Mouse (Mus musculus) heart, adult 9 months (tissue): ENCODE data around the gene Snapc1.

ENCODE experiments used
- DNase-seq, 2 experiments: peaks; one replicate each; pipeline ENCODE4 v3.0.0; 2022; ENCODE audit warnings: low spot score in 2 of 2

The Snapc1 gene

DNA sequence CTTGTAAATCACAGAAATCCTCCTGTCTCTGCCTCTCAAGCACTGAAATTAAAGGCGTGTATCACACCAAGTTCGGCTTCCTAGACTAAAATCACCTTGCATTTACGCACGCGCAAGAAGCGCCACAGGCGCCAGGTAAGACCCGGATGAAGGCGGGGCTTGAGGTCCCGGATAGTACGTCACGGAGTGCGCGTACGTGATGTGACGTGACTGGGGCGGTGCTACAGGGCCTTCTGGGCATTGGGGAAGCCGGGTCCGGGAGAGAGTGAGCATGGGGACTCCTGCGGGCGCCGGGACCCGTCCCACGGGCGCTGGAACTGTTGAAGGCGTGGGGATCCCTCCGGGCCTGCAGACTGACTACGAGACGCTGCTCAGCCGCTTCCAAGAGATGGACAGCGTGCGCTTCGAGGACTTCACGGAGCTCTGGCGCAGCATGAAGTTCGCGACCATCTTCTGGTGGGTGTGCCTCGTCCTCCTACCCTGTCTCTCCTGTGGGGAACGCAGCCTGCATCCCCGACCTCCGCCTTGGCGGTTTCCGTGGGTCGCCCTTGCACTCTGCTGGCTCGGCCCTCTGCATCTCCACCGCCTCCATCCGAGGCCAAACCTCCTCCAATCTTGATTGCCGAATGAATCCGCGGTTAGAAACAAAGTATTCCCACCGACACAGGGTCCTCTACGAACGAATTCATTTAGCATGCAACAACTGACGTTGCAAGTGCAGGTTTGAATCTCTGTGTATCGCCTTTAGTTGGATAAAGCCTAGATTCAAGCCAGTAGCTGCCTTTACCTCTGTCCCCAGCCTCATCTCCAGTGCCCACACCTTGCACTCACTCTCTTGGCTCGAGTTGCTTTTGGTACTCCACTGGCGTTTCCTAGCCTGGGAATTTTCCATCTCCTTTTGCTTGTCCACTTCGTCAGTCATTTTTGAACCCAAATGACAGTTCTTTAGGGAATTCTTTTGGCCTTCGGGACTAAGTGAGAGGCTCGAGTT, at the start of gene Snapc1:
TSS of gene Snapc1 (plus strand) at position 191 of the 991 bp plus-strand sequence.
- DNase-seq, result peak; percentile 96

DNA sequence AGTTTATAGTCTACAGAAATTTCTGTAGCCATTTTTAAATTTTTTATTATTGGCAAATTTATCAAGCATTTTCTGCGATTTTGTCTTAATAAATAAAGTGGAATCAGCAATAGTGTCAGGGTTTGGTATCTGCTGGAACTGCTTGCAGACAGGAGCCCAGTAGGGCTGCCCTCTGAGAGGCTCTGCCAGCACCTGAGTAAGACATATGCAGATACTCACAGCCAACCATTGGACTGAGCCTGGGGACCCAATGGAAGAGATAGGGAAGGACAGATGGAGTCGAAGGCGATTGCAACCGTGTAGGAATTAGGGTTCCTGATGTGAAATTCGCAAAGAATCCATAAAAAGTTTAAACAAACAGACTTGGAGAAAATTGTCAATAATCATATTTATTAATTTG, 45.8 kb upstream of the Snapc1 start:
- no peak for DNase-seq

DNA sequence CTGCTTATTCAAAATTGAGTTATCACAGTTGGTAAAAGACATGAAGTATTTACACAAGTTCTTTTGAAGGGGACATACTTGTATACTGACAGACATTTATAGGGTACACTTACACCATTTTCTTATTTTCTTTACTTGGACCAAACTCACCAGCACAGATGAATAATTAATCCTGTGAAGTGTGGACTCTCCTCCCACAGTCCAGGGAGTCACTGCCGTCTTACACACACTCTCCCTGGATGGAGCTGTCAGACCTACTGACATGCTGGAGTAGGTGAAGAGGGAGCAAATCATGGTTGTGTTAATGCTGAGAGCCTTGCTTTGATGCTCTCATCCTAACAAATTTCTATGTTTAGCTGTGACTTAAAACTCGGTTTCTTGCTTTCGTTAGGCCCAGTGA, 34.0 kb upstream of the Snapc1 start:
- DNase-seq, result no peak

DNA sequence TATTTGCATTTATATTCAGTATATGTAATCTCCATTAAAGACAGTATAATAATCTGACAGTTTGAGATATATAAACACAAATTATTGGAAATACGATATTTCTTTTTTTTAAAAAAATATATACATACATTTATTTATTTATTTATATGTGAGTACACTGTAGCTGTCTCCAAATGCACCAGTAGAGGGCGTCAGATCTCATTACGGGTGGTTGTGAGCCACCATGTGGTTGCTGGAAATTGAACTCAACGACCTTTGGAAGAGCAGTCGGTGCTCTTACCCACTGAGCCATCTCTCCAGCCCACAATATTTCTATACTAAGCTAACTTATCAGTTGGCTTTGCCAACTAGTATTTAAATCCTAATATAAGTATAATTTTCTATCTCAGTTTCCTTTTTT, 33.0 kb upstream of the Snapc1 start:
- DNase-seq, result no peak

DNA sequence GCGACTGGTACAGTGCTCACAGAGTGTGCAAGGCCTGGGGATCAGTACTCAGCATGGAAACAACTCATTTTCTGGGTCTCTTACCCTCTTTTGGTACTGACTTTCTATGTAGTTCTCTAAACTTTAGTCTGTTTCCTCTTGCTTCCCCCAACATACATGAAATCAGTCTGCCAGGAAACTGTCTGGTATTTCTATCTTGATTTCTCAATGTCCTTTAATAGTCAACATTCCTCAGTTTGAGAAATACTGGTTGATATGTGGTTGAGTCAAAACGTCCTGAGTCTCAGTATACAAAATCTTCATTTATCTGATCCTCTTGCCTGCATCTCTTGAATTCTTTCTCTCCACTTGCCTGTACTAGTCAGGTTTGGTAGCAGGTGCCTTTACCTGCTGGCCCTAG, 29.8 kb upstream of the Snapc1 start:
- DNase-seq, result no peak

DNA sequence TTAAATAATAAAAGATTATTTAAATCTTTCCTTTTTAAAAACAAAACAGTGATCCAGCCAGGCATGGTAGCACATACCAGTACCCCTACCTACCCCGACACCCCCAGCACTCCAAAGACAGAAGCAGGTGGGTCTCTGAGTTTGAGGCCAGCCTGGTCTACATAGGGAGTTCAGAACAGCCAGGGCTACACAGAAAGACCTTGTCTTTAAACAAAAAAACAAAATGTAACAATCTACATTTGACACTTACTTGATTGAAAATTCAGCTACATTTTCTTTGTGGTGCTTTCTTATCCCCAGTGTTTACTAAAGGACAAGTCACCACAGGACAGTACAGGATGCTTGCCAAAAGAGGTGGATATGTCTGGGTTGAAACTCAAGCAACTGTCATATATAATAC, 26.9 kb upstream of the Snapc1 start, which contains the start of gene Gm49321:
TSS of gene Gm49321 (plus strand) at position 301 of the 400 bp plus-strand sequence.
- no peak for DNase-seq

DNA sequence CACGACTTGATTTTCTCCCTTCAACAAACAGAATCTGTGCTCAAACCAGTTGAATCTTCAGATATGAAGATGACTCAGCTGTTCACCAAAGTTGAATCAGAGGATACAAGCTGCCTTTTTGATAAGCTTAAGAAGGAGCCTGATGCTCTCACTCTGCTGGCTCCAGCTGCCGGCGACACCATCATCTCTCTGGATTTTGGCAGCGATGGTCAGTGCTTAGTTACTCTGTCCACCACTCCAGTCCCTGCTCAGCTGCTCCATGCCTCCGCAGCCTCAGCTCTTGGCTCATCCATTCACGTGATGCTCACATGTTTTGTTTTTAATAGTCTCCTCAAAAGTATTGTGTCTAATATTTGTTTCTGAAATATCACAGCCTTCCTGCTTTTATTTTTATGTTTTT, 24.7 kb upstream of the Snapc1 start:
- peak; percentile 18 to 39 for DNase-seq

DNA sequence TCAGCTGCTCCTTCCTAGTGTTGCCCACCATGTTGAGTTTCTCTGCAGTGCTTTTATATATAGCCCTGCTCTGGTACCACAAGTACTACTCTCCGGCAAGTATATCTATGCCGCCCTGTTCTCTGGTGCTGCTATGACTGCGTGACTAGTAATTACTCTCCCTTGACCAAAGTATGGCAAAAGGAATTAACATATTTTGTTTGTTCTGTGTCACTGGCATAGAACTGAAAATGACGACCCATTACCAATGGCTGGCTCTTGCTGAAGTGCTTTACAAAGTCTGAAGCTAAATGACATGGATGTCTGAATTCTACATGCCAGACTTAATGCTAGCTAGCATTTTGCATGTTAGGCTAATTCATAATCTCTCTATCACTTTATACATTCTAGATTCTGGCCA, 15.9 kb upstream of the Snapc1 start:
- DNase-seq, result no peak

DNA sequence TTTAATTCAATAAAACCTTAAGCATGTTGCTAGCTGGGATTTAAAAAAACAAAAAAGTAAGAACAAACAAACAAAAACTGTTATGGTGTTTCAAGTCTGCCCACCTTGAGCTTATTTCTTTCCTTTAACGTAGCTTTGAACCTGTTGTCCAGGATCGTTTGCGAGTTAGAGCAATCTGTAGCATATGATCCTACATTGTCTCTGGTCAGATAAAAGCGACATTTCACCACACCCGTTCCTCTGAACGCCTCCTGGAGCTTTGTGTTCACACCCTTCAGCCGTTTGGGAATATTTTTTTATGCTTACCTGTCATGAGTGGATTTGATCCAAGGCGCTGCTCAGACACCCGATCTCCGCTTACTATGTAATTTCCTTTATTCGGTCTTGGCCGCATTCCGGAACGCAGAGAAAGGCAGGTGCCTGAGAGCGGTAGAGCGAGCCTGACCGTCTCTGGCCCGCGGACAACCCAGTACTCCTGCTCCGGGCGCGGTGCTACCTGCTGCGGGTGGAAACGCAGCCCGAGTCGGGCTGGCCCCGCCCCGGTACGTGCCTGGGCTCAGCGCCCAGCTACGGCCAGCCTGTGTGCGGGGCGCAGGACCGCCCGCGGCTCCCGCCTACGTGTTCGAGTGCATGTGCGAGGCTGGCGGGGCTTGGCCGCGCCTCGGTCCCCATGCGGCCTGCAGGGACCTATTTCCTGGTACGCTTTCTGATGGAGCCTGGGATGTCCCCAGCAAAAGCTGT, 14.8 kb upstream of the Snapc1 start:
- DNase-seq, result peak; percentile 38 to 41

DNA sequence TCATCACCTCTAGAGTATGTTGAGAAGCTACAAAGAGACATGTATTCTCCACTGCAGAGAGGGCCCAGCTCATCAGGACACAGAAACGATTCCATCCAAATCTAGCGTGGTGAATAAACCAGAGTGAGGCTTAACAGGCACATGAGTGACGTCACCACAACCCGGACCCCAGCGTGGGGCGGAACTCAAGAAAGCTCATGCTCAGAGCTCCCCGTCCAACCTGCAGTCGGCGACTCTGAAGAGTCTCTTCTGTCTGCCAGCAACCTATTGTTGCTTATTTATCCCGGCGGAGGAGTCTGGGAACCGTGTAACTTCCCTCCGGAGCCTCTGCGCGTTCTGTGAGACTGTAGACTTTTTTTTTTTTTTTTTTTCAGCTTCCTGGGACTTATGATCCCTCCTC, 11.4 kb upstream of the Snapc1 start:
- DNase-seq, result peak in 1 of 2 experiments; percentile 23

DNA sequence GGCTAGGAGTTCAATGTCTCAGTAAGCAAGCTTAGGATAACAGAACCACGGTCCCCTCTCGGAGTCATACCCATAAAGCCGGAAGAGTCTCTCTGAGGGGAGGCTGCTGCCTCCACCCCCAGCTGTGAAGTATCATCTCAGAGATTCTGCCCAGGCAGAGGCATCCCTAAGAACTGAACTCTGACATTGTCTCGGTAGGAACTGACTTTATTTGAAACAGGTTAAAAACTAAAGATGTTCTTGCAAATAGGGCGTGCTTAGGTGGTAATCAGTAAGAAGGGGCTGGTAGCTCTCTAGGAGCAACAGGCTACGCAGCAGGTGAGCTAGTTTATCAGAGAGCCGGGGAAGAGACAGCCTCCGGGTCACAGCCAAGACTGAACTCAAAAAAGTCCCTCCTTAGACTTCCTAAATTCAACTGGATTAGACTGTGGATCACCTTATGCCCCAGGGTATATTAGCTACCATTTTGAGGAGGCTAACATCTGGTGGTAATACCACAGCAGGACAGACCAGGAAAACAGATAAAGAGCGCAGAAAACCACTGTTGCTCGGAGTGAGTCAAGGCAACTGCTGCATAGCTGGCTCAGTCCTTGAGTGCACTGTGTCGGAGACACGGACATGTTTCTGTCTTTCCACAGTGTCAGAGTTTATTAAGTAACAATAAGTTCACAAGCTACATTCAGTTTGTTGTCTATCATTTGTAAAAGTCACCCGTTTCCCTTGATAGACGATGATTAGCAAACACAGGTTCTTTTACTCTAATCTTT, 10.7 kb upstream of the Snapc1 start:
- no peak for DNase-seq

DNA sequence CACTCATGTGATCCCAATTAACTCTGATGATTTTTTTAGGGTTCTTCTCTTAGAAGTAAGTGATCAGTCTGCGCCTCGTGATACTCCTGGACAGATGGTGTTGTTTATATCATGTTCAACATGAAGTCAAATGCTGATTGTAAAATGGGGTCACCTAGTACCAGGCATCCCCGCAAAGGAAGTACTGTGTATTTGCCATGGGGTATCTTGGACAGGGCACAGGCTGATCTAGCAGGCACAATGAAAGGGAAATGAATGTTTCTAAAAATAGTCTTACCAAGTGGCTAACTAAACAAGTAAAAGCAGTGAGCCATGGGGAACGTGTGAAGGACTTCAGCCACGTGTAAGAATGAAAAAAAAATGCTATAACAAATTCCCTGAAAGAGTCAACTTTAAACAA, 9.5 kb upstream of the Snapc1 start:
- DNase-seq, result no peak

DNA sequence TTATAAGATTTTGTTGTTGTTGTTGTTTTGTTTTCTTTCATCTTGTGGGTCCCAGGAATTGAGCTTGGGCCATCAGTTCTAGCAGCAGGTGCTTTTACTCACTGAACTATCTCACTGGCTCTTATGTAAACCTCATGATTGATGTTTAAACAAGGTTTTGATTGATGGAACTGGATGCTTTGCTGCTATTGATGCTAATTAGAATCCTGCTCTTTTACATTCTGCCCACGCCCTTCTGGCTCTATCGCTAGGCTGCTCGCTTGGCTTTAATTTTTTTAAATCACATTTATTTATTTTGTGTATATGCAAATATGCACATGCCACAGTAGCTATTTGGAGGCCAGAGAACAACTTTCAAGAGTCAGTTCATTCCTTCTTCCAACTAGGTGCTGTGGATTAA, 6.6 kb upstream of the Snapc1 start:
- no peak for DNase-seq

DNA sequence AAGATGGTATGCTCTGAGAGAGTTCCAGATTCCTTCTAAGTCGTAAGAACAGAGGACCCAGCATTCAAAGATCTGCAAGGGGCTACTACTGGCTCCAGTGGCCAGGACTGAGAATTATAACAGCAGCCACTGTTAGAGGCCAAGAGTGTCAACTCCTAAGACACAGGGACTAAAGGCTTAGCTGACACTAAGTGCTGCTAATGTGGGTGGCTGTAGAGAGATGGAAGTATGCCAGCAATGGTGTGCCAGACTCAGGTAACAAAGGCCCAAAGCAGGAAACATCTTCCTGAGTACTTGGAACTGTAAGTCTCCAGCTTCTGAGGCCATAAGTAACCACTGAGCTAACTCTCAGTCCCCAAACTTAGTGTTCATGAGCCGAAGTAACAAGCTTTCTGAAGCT, 5.5 kb upstream of the Snapc1 start:
- no peak for DNase-seq

DNA sequence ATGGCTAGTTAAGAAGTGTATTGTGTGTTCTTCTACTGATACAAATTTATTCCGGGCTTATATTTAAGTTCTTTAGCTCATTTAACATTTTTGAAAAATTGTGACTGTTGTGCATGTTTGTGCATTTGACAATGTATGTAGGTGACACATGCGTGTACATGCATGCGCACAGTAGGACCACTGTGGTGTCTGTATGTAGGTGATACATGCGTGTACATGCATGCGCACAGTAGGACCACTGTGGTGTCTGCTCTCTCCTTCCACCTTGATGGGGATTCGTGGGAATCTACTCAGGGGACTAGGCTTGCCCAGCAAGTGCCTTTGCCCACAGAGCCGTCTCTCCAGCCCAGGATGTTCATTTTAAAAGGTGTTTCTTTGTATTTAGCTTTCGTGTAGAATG, 4.9 kb downstream of the Snapc1 start:
- DNase-seq, result no peak

DNA sequence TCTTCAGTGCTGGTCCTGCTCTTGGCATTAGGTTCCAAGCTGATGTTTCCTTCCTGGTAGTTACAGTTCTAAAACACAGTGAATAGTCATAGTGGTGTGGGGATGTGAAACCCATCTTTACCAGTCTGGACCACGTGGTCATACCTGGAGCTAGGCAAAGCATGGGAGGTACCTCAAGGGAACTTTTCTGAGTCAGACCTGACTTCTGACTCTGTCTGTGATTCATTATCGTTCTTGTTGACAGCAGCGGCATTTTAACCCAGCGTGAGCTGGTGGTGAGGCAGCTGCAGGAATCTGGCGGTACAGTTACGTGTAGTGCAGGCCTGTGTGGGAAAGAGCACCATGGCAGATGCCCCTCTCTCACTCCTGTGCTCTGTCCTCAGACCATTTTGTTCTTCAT, 10.3 kb downstream of the Snapc1 start:
- no peak for DNase-seq

DNA sequence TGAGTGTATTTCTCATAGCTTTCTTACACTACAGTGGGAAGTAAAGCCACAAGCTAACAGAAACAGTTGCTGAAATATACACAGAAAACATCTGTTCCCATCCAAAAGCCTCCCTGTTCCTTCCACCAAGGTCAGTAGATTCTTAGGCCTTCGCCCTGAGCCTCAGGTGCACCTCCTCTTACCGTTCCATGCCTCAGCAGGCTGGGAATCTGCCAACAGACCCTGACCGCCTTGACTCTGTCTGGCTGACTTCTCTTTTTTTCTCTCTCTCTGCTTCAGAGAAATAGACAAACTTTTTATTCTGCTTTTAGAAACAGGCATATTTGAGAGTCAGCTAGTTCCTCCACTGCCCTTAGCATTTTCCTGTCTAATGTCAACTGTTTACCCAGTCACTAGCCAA, 13.9 kb downstream of the Snapc1 start:
- no peak for DNase-seq

DNA sequence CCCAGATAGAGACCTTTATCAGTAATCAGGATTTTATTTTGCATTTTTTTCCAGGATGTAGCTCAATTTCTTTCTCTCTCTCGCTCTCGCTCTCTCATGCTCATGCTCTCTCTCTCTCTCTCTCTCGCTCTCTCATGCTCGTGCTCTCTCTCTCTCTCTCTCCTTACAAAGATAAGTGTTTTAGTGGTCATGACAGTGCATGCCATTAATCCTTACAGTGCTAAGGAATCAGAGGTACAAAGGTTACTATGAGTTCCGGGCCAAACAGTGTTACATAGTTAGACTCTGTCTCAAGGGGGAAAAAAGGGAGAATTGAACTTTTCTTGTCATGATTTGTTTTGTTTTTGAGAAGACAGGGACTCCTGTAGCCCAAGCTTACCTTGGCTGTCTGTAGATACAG, 15.4 kb downstream of the Snapc1 start:
- no peak for DNase-seq

DNA sequence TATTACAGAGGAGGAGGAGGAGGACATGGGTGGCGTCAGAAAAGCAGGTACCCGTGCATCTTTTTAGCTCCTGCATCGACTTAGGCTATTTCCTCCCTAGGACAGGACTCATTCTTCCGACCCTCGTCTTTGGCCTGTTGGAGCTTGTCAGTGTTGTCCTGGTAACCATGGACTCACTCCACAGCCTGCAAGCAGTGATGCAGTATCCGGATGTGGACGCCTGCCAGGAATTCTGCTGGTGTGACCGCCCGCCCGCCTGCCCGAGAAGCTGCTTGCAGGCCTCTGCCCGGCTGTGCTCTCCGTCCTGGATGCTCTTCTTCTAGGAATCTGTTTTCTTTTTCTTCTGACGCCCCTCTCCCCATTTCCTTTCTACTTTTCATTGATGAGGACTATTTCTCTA, 18.3 kb downstream of the Snapc1 start:
- peak; percentile 48 to 54 for DNase-seq

DNA sequence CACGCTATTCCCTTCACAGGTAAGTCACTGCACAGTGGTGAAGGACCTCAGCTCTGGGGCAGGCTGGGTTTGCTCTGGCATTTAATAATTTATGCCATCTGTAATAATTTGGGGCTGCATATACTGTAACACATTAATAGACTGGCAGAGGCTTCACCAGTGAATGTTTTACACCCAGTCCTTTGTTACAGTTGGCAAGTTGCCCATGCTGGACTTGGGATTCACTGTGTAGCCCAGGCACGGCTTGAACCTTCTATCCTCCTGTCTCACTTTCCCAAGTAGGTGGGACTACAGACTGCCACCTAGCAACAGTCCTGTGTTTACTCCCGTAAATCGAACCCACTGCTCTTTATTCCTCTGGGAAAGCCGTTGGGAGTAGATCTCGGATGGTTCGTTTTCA, 22.0 kb downstream of the Snapc1 start:
- no peak for DNase-seq

DNA sequence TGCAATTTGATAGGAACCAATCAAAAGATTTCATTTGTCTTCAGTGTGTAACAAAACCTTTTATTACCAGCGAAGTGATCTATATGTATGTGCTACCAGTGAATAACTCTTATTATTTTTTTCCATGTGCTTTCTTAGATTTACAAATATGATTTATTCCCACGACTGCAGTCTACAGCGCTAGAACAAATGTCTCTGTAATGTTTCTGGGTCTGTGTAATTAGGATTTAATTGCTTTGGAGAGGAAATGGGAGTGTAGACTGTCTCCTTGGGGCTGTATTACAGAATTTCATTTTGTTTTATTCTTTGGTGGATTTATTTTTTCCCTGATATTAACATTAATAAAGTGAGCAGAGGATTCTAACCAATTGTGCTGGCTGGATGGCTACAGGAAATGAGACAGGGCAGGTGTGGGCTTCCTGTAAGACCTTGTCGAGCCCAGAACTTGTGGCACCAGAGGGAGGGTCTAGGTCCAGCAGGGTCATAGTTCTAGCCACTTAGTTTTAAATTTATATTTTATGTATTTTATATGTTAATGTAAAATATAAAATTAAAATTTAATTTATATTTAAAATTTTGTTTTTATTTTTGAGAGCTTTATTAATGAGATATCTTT, 24.2 kb downstream of the Snapc1 start:
- DNase-seq, result no peak

DNA sequence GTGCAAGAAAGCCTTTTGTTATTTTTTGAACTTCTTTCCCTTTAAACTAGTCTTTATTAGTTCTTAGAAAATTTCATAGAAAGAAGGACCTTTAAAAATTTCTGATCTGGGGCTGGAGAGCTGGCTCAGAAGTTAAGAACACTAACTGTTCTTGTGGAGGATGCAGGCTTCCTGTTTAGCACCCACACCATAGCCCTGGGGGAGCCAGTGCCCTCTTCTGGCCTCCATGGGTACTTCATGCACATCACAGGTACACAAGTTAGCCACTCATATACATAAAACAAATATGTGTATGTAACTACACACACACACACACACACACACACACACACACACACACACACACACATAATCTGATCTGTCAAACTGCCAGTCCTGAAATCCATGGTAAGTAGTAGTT, 25.3 kb downstream of the Snapc1 start:
- peak in 1 of 2 experiments; percentile 32 for DNase-seq
